ENCODE assay signal across 8 mouse cellular contexts in genomic region chr8:105297511-105298192, GRCm38 (mm10). TPM values are rescaled to one million over a fixed set of nuclear protein-coding genes. Genes with fewer than 3 reads are reported as not detected.
DNase-seq lines count a peak whose midpoint lies in the region; ATAC-seq and TF ChIP-seq lines count a peak whose summit lies in the region.

Gene E2f4 (plus strand): TSS chr8:105297663.

- ATAC-seq in embryonic facial prominence, embryonic 14.5 days (ENCODE audit: low read depth): peak; percentile 94
- ATAC-seq in limb, embryonic 14.5 days (ENCODE audit: low FRiP score, low read depth): peak; percentile 92
- ATAC-seq in midbrain, postnatal 0 days (ENCODE audit: low FRiP score): peak; percentile 84

- 0 out of 2 replicates have a peak, but pooled peaks have one; percentile 49 for TF ChIP-seq POLR2A in limb, embryonic 14.5 days (IDR thresholded peaks at IDR 0.05; ENCODE audit: borderline replicate concordance, extremely low read depth, insufficient read depth, insufficient read length)

- peak within 1 kb of the TSS; percentile 74 for H3K27ac ChIP-seq in embryonic facial prominence, embryonic 14.5 days (replicated peaks; ENCODE audit: low read depth, low read length)
- 0 out of 2 replicates have a peak within 1 kb of the TSS, but pooled peaks have one; percentile 55 for H3K27ac ChIP-seq in limb, embryonic 14.5 days (replicated peaks; ENCODE audit: low read depth, low read length)
- peak within 1 kb of the TSS; percentile 70 for H3K27ac ChIP-seq in midbrain, postnatal 0 days (ENCODE audit: low read depth, low read length)

- peaks cover 15% of the 10 kb centered on the region for H3K4me1 ChIP-seq in embryonic facial prominence, embryonic 14.5 days (ENCODE audit: control insufficient read depth, insufficient read depth, low read length)
- peaks cover 15% of the 10 kb centered on the region for H3K4me1 ChIP-seq in limb, embryonic 14.5 days (ENCODE audit: control insufficient read depth, insufficient read depth, low read length)
- H3K4me1 ChIP-seq in midbrain, postnatal 0 days (ENCODE audit: insufficient read depth, low read length): peaks cover 9% of the 10 kb centered on the region; the same call in 1 of the 2 replicates

- no peak for TF ChIP-seq CTCF in midbrain, postnatal 0 days (IDR thresholded peaks at IDR 0.05)

- H3K9me3 ChIP-seq in embryonic facial prominence, embryonic 14.5 days (ENCODE audit: control insufficient read depth, low read length): no peaks in the 10 kb centered on the region
- H3K9me3 ChIP-seq in limb, embryonic 14.5 days (ENCODE audit: control insufficient read depth, low read length): no peaks in the 10 kb centered on the region
- no peaks in the 10 kb centered on the region for H3K9me3 ChIP-seq in midbrain, postnatal 0 days (ENCODE audit: low read length)

- H3K4me3 ChIP-seq in embryonic facial prominence, embryonic 14.5 days (ENCODE audit: low read depth, low read length): peak within 1 kb of the TSS; percentile 96
- H3K4me3 ChIP-seq in limb, embryonic 14.5 days (replicated peaks; ENCODE audit: low read length): peak within 1 kb of the TSS; percentile 91
- H3K4me3 ChIP-seq in midbrain, postnatal 0 days (ENCODE audit: low read depth, low read length): peak within 1 kb of the TSS; percentile 74

- peak; percentile 91 for DNase-seq in 416B (ENCODE audit: low read depth)
- peak; percentile 85 to 88 for DNase-seq in adrenal gland, postnatal 4 days (ENCODE audit: low spot score in 2 of 2)
- peak; percentile 97 for DNase-seq in embryonic facial prominence, embryonic 14.5 days (ENCODE audit: low spot score)
- peak; percentile 93 for DNase-seq in heart, adult 8-10 months (ENCODE audit: low spot score)
- peak; percentile 95 for DNase-seq in kidney, adult 9 months
- peak; percentile 92 for DNase-seq in limb, embryonic 14.5 days (ENCODE audit: low spot score)
- DNase-seq in midbrain, postnatal 0 days (ENCODE audit: low spot score): peak; percentile 95
- peak; percentile 83 to 89 for DNase-seq in spleen, postnatal 14 days (ENCODE audit: low spot score in 2 of 2)

- H3K9ac ChIP-seq in embryonic facial prominence, embryonic 14.5 days (ENCODE audit: low read depth, low read length): peak within 1 kb of the TSS; percentile 91
- H3K9ac ChIP-seq in limb, embryonic 14.5 days (ENCODE audit: low read depth, low read length, severe bottlenecking): peak within 1 kb of the TSS; percentile 83
- H3K9ac ChIP-seq in midbrain, postnatal 0 days (replicated peaks; ENCODE audit: low read length, poor library complexity, severe bottlenecking): peak within 1 kb of the TSS; percentile 81

- no peaks in the 10 kb centered on the region for H3K27me3 ChIP-seq in embryonic facial prominence, embryonic 14.5 days (replicated peaks; ENCODE audit: control insufficient read depth, insufficient read depth, low read length)
- no peaks in the 10 kb centered on the region for H3K27me3 ChIP-seq in limb, embryonic 14.5 days (ENCODE audit: control insufficient read depth, insufficient read depth, low read length)
- no peaks in the 10 kb centered on the region for H3K27me3 ChIP-seq in midbrain, postnatal 0 days (ENCODE audit: insufficient read depth, low read length)

- WGBS in embryonic facial prominence, embryonic 14.5 days: under 1% methylated on average over 43 of the region's 58 CpGs
- WGBS in limb, embryonic 14.5 days: under 1% methylated on average over 52 of the region's 58 CpGs
- WGBS in midbrain, postnatal 0 days: under 1% methylated on average over 55 of the region's 58 CpGs

- H3K4me2 ChIP-seq in embryonic facial prominence, embryonic 14.5 days (ENCODE audit: low read depth, low read length): peak within 1 kb of the TSS; percentile 81
- H3K4me2 ChIP-seq in limb, embryonic 14.5 days (replicated peaks; ENCODE audit: low read depth, low read length, severe bottlenecking): peak within 1 kb of the TSS; percentile 91
- H3K4me2 ChIP-seq in midbrain, postnatal 0 days (ENCODE audit: low read depth, low read length, poor library complexity, severe bottlenecking): peak within 1 kb of the TSS; percentile 96

- H3K36me3 ChIP-seq in embryonic facial prominence, embryonic 14.5 days (ENCODE audit: control insufficient read depth, insufficient read depth, low read length): peaks cover 37% of the 10 kb centered on the region
- peaks cover 37% of the 10 kb centered on the region for H3K36me3 ChIP-seq in limb, embryonic 14.5 days (ENCODE audit: control insufficient read depth, insufficient read depth, low read length)
- H3K36me3 ChIP-seq in midbrain, postnatal 0 days (ENCODE audit: insufficient read depth, low read length): peaks cover 24% of the 10 kb centered on the region

RNA-seq across cellular contexts. Expression of gene E2f4, which starts in this region (rescaled TPM):
- total RNA-seq in adrenal gland, postnatal 4 days (2021): 10 to 100 TPM; 50.5 to 55.7 TPM
- polyA plus RNA-seq in embryonic facial prominence, embryonic 14.5 days (2014; fragmentation: Nextera tagmentation; extraction: Ambion mirVana): 72.2 and 73.8 TPM in 2 replicates
- total RNA-seq in heart, adult 8-10 months (2022): 10 to 100 TPM; 18.7 to 21.9 (median 21.4) TPM
- polyA plus RNA-seq in limb, embryonic 14.5 days (2012; rRNA removed): 136 and 180 TPM in 2 replicates
- polyA plus RNA-seq in limb, embryonic 14.5 days (2014; fragmentation: Nextera tagmentation; extraction: Ambion mirVana): 76.2 and 78.4 TPM in 2 replicates
- 28.2 and 35.7 TPM in 2 replicates for total RNA-seq in midbrain, postnatal 0 days (2014; rRNA removed)
- polyA plus RNA-seq in midbrain, postnatal 0 days (2015; fragmentation: Nextera tagmentation; extraction: Ambion mirVana): 29.1 and 29.3 TPM in 2 replicates

Comparison
In these comparisons a context has a peak if more than half of its experiments do, and no peak if none do; other contexts are left out.
1. Peak in every context shown above with its lines: DNase-seq, ATAC-seq, H3K4me3 ChIP-seq and H3K27ac ChIP-seq.